Mouse (Mus musculus) megakaryocyte, embryonic 14.5 days (primary cell): Measurements from ENCODE around the gene Ly6g6c.

ENCODE experiments used
- FLI1 ChIP-seq: IDR thresholded peaks from 2 replicates; pipeline ENCODE4 v1.6.1; 2012; ENCODE audit warnings: low read length, inconsistent platforms, mixed read lengths
- GATA1 ChIP-seq: IDR thresholded peaks from 3 replicates; pipeline ENCODE4 v1.6.1; 2012; ENCODE audit warnings: mixed read lengths, low read length, inconsistent platforms, borderline replicate concordance

GRCm38 (mm10) chr17:35070556-35071229, 5.5 kb downstream of the Ly6g6c start:
- TF ChIP-seq GATA1 (no peak), FLI1 (no peak)
